Mouse (Mus musculus) spleen, adult 2 months (tissue): ENCODE measurements around the gene Mageh1. TPM values are rescaled to one million over a fixed set of nuclear protein-coding genes. Genes with fewer than 3 reads are reported as not detected.
"Not testable (repeated sequence)": the region's sequence is repeated elsewhere in the genome, so short reads cannot be mapped to it uniquely, and the experiment has no call there.

Source experiments
- DNase-seq, 2 experiments: peaks; one replicate each; pipeline versions ENCODE4 v3.0.0 to v3.0.0-alpha.2; 2012 to 2021; ENCODE audit warnings: low spot score in 2 of 2, low read depth in 1 of 2
- H3K27ac ChIP-seq: fragments of 200-500 bp; 2 replicates; pipeline ENCODE4 v1.5.1; 2012; ENCODE audit warnings: low read length, inconsistent platforms; ENCODE audit not compliant: insufficient read depth
- H3K27me3 ChIP-seq: fragments of 200-500 bp; 2 replicates; pipeline ENCODE4 v1.6.1; 2012; ENCODE audit warnings: mild to moderate bottlenecking, moderate library complexity, low read length, inconsistent platforms; ENCODE audit not compliant: control insufficient read depth, insufficient read depth
- H3K36me3 ChIP-seq: fragments of 200-500 bp; 2 replicates; pipeline ENCODE4 v1.6.1; 2012; ENCODE audit warnings: mild to moderate bottlenecking, low read length, inconsistent platforms; ENCODE audit not compliant: control insufficient read depth, insufficient read depth
- H3K4me1 ChIP-seq: fragments of 200-500 bp; 2 replicates; pipeline ENCODE4 v1.6.1; 2011; ENCODE audit warnings: inconsistent platforms; ENCODE audit not compliant: control insufficient read depth, insufficient read depth, insufficient read length
- H3K4me3 ChIP-seq: fragments of 200-500 bp; 2 replicates; pipeline ENCODE4 v1.5.1; 2011; ENCODE audit warnings: mild to moderate bottlenecking, inconsistent platforms; ENCODE audit not compliant: insufficient read depth, insufficient read length; ENCODE audit errors: extremely low read depth
- CTCF ChIP-seq: fragments of 200-500 bp; IDR thresholded peaks from 2 replicates; pipeline ENCODE4 v1.5.1; 2011; ENCODE audit warnings: mild to moderate bottlenecking, inconsistent platforms; ENCODE audit not compliant: insufficient read depth, insufficient read length, insufficient replicate concordance; ENCODE audit errors: extremely low read depth
- POLR2A ChIP-seq: fragments of 200-500 bp; IDR thresholded peaks from 2 replicates; pipeline ENCODE4 v1.6.1; 2011; ENCODE audit warnings: low read depth, low read length, inconsistent platforms
- WGBS: fragments of 180-500 bp; shearing (Covaris S2); methylation state at CpG from one replicate; pipeline ENCODE4 v1.1.7; 2018; 5-methylcytosine and 5-hydroxymethylcytosine counted together
- polyA plus RNA-seq: library from polyadenylated mRNA; depleted of rRNA; stranded (reverse); fragments of >200 nt; gene quantifications from 2 replicates; pipeline ENCODE4 v1.2.3, GENCODE M21; 2012; rRNA removed

Mageh1 gene
- polyA plus RNA-seq, 1 experiment: 1.6 TPM

DNA sequence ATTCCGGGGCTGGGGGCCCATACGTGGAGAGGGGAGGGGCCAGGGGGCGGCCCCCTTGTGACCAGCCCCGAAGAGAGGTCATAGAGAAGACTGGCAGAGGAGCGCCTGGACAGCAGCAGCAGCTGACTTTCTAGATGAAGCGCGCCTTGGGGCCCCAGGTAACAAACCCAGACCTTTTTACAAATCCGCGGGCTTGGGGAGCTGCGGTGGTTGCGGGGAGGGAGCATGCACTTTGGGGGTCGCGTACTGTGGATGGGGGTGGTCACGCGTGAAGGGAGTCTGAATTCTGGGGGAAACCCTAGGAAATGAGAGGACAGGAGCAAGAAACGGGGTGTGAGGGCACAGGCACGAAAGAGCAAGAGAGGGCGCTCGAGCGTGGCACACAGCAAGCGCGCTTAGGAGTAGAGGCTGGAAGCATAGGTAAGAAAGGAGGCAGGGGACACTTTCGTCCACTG, 31.0 kb downstream of the Mageh1 start, which contains the start of gene Usp51:
TSS of gene Usp51 (plus strand) at position 83 of the 455 bp plus-strand sequence.
- DNase-seq: no peak
- TF ChIP-seq POLR2A: no peak
- no peak for TF ChIP-seq CTCF
- 24% methylated on average over 23 of the region's 23 CpGs for WGBS
- peak within 1 kb of the TSS; percentile 67 for H3K4me3 ChIP-seq
- no peaks in the 10 kb centered on the region for H3K36me3 ChIP-seq
- no peaks in the 10 kb centered on the region for H3K27me3 ChIP-seq
- no peaks in the 10 kb centered on the region for H3K4me1 ChIP-seq
- H3K27ac ChIP-seq: no peak within 1 kb of the TSS

DNA sequence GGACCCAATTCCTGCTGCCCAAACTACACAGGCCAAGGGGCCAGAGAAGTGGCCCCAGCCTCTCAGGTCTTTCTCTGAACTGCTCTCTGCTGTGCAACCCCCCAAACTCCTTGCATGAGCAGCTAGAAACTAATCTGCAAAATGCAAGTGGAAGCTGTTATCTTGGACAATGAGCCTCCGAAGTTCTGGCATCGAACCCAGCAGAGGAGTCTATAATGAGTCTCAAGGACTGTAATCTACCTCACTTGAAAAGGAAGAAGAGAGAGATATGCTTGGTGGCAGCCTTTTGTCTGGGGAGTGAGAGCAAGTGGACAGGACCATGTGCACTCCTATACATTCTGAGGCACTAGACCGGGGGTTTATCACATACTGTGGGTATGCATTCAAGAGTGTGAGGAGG, 41.3 kb downstream of the Mageh1 start:
- not testable (repeated sequence) for H3K4me3 ChIP-seq, H3K36me3 ChIP-seq, DNase-seq, H3K27me3 ChIP-seq, H3K4me1 ChIP-seq, H3K27ac ChIP-seq
- no CpG with 5 or more reads among the region's 3 CpGs for WGBS

DNA sequence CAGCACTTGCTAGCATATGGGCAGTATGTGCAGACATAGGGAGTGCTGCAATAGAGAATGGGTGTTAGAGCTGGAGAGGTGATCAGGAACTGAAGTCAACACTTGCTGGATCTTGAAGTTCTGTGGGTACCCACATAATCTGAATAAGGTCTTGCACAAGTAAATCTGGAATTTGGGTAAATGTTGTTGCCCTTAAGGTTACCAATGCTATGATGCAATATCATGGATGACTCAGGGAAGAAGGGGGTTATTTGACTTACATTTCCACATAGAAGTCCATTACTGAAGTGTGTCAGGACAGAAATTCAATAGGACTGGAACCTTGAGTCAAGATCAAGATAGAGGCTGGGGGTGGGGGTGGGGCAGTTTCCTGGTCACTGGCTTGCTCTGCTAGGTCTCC, 47.5 kb downstream of the Mageh1 start:
- not testable (repeated sequence) for H3K27ac ChIP-seq, H3K4me3 ChIP-seq, H3K27me3 ChIP-seq, H3K4me1 ChIP-seq, H3K36me3 ChIP-seq, DNase-seq

Other genes with a start within 250 kb of the Mageh1 start
- not detected in 2 replicates for gene Usp51, start 31.1 kb downstream of the Mageh1 start, polyA plus RNA-seq
- gene Foxr2, start 81.2 kb upstream of the Mageh1 start, polyA plus RNA-seq: not detected in 2 replicates
- 2.9 and 3.8 TPM in 2 replicates for gene Rragb, start 102.4 kb upstream of the Mageh1 start, polyA plus RNA-seq
- gene Klf8, start 199.9 kb upstream of the Mageh1 start, polyA plus RNA-seq: 0.55 and 0.58 TPM in 2 replicates